Mouse (Mus musculus): ENCODE data around the gene Unc13d.

DNA sequence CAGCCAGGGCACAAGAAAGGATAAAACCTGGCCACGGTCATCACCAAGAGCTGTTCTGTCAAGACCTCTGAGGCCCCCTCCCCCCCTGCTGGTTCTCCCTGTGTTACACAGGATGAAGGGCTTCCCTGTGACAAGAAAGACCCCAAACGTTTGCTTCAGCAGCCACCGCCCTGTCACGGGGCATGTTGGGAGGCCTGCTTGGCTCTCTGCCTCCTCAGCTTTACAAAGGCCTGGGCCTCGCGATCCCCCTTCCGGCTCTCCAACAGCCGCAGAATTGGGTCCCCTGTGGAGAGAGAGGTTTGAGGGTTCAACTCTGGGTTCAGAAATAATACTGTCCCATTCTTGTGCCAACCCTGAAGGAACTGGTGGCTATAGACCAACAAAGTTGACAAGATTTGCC lies 15.2 kb downstream of the Unc13d start:
- TF ChIP-seq GATA1 (IDR thresholded peaks at IDR 0.05; ENCODE audit: low read length) (no peak), TAL1 (IDR thresholded peaks at IDR 0.05; ENCODE audit: low read length) (no peak)

All from erythroblast, embryonic 14.5 days (primary cell).